Mouse (Mus musculus): ENCODE measurements around the gene Rfx4.

- TF ChIP-seq POLR2A (IDR thresholded peaks at IDR 0.05; ENCODE audit: insufficient read depth, low read depth, low read length) (no peak), CTCF (IDR thresholded peaks at IDR 0.05) (no peak)
Measured at GRCm38 (mm10) chr10:84926885-84927284, 171.0 kb downstream of the Rfx4 start.

Measured in heart, adult 2 months (tissue).